Mouse (Mus musculus) lung, postnatal 4 days (tissue): ENCODE data around the gene Olfr954.

Experiments used
- DNase-seq, 2 experiments: peaks; one replicate each; pipeline ENCODE4 v3.0.0; 2021

Olfr954 gene

GRCm38 (mm10) chr9:39456401-39456800 lies at the start of gene Olfr954:
Gene Olfr954 (plus strand): TSS chr9:39456701.
- no peak for DNase-seq

DNA sequence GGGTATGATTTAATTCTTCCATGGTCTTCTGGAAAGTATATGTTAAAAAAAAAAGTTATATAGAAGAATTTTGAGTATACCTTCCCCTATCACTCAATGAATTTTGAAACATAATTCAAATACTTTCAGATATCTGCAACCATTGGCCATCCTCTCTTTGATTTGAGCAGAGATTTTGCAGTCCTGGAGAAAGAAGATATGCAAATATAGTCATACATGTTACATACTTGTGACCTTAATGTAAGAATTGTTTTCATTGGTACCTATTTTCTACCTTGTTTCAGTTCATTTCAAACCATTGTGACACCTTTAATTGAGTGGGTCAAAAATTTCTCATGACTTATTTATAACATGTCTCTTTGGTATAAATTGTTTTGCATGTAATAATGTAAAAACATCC lies 29.5 kb upstream of the Olfr954 start, which contains the start of gene Olfr952:
Gene Olfr952 (minus strand): TSS at position 101 of the 400 bp plus-strand sequence.
- DNase-seq: no peak

DNA sequence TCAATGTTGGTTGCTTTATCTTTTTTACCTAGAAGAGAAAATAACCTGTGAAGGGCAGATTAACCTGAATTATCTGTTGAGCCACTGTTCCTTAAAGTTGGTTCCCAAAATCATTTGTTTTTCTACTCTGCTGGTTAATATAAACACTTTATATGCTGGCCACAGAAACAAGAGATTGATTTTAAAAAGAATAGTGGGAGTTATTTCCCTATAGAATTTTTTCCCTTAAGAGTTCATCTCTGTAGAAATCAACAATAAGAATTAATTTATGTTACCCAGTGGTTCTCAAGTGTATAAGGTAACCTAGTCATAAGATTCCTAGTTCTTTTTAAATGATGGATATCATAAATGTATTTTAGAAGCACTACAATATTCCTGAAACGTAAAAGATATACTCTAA lies 15.3 kb downstream of the Olfr954 start, which contains the start of gene Olfr955:
Gene Olfr955 (minus strand): TSS at position 101 of the 400 bp plus-strand sequence.
- no peak for DNase-seq

DNA sequence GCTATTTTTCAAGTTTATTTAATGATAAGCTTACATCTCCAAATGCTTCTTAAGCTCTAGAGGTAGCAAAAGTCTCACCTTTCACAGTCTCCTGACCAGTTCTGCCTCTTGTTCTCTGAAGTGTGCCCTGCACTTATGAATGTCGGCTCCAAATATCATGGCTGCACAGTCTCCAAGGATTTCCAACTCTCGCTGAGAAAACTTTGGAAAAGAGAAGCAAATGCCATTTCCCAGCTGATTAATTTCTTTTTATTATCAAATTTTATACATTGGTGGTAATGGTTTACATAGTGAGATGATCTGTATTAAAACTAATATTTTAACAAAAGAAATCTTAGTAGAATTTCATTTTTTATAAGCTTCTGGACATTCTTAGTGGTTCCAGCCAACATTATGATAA lies 37.4 kb downstream of the Olfr954 start, which contains the start of gene Olfr44:
Gene Olfr44 (minus strand): TSS at position 101 of the 400 bp plus-strand sequence.
- no peak for DNase-seq

GRCm38 (mm10) chr9:39508998-39509397 lies 52.5 kb downstream of the Olfr954 start:
- peak in 1 of 2 experiments; percentile 16 for DNase-seq

DNA sequence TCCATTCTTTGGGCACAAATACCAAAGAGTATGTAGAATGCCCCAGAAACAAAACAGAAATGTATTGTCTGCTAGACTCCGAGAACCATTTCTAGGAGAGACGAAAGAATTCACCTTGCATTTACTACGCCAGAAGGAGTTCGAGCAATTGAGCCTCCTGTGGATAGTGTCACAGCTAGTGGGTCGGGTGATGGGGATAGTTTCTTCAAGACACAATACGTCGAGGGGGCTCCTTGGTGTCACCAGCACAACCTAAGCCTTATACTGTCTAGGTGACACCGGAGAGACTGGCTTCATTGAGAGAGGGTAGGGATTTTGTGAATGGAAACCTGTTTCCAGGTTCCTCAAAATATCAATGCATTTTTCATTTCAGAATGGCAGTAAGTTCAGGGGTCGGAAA lies 52.9 kb downstream of the Olfr954 start:
- DNase-seq: no peak
